Mouse (Mus musculus) ES-Bruce4 (cell line): ENCODE measurements around the gene Dnajc27. TPM values are rescaled to one million over a fixed set of nuclear protein-coding genes. Genes with fewer than 3 reads are reported as not detected.

Experiments
- H3K27ac ChIP-seq: 2 replicates; pipeline ENCODE4 v1.5.1; 2012; ENCODE audit warnings: low read length, inconsistent platforms; ENCODE audit not compliant: insufficient read depth
- H3K27me3 ChIP-seq: 2 replicates; pipeline ENCODE4 v1.6.1; 2012; ENCODE audit warnings: mild to moderate bottlenecking, low read length, inconsistent platforms; ENCODE audit not compliant: control insufficient read depth, poor library complexity, insufficient read depth, severe bottlenecking
- H3K36me3 ChIP-seq: 2 replicates; pipeline ENCODE4 v1.6.1; 2012; ENCODE audit warnings: inconsistent platforms, mild to moderate bottlenecking, low read length, moderate library complexity; ENCODE audit not compliant: control insufficient read depth, poor library complexity, insufficient read depth, severe bottlenecking
- H3K4me1 ChIP-seq: one replicate; pipeline ENCODE4 v1.8.1; 2011; ENCODE audit warnings: low read length; ENCODE audit not compliant: control insufficient read depth, insufficient read depth
- H3K4me3 ChIP-seq: 2 replicates; pipeline ENCODE4 v1.5.1; 2011; ENCODE audit warnings: low read depth, mild to moderate bottlenecking, low read length
- H3K9ac ChIP-seq: 2 replicates; pipeline ENCODE4 v1.6.1; 2012; ENCODE audit warnings: low read depth, mild to moderate bottlenecking, inconsistent platforms; ENCODE audit not compliant: poor library complexity, severe bottlenecking
- H3K9me3 ChIP-seq: replicated peaks from 2 replicates; pipeline ENCODE4 v1.6.1; 2012; ENCODE audit warnings: mild to moderate bottlenecking, low read length, inconsistent platforms; ENCODE audit not compliant: control insufficient read depth, poor library complexity, insufficient read depth, severe bottlenecking
- CTCF ChIP-seq: IDR thresholded peaks from one replicate; pipeline ENCODE4 v1.8.1; 2011; ENCODE audit warnings: low read depth, low read length
- EP300 ChIP-seq: IDR thresholded peaks from 2 replicates; pipeline ENCODE4 v1.6.1; 2011; ENCODE audit warnings: low read depth, low read length; ENCODE audit not compliant: insufficient read depth
- POLR2A ChIP-seq: IDR thresholded peaks from one replicate; pipeline ENCODE4 v1.8.1; 2011; ENCODE audit warnings: low read length; ENCODE audit not compliant: insufficient read depth
- polyA plus RNA-seq: library from polyadenylated mRNA; stranded (reverse); fragments of >200 nt; gene quantifications from 2 replicates; pipeline ENCODE4 v1.2.4, GENCODE M21; 2011; ENCODE audit warnings: low read depth; ENCODE audit not compliant: missing spikeins, insufficient read depth, insufficient read length

Dnajc27 gene
- polyA plus RNA-seq, 1 experiment, result 11.9 TPM

- no peak overlapping the region for H3K27ac ChIP-seq
- no peaks in the 10 kb centered on the region for H3K36me3 ChIP-seq
- no peaks in the 10 kb centered on the region for H3K4me1 ChIP-seq
- TF ChIP-seq CTCF, result no peak
- TF ChIP-seq POLR2A, result no peak
- no peak for TF ChIP-seq EP300
- no peaks in the 10 kb centered on the region; the same call in 1 of the 2 replicates for H3K27me3 ChIP-seq
- no peak overlapping the region for H3K9ac ChIP-seq
- no peak overlapping the region for H3K4me3 ChIP-seq
- H3K9me3 ChIP-seq, result no peaks in the 10 kb centered on the region
These were observed 40.0 kb upstream of the Dnajc27 start for GRCm38 (mm10) chr12:4042411-4042810.

DNA sequence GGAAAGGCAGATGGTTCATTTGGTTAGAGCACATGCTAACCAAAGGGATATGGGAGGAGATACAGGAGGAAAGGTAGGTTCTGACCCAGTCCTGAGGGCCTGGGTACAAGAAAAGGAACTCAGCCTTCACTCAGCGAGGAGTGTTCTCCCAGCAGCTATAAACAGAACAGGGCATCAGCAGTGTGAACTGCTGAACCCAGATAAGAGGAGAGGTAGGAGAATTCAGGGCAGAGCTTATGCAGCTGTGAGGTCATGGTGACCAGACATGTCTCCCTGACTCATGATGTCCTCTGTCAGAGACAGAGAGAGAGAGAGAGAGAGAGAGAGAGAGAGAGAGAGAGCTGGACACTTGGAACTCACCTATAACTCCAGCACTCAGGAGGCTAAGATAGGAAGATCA lies 36.4 kb upstream of the Dnajc27 start:
- TF ChIP-seq EP300 (no peak), POLR2A (no peak), CTCF (no peak)
- Histone ChIP-seq H3K27ac (no peak overlapping the region), H3K36me3 (no peaks in the 10 kb centered on the region), H3K9me3 (no peaks in the 10 kb centered on the region), H3K27me3 (no peaks in the 10 kb centered on the region), H3K4me3 (no peak overlapping the region), H3K9ac (no peak overlapping the region), H3K4me1 (no peaks in the 10 kb centered on the region)

GRCm38 (mm10) chr12:4048031-4048430 lies 34.4 kb upstream of the Dnajc27 start:
- no peak for TF ChIP-seq CTCF
- no peak for TF ChIP-seq POLR2A
- no peak for TF ChIP-seq EP300
- H3K4me3 ChIP-seq, result no peak overlapping the region
- H3K9me3 ChIP-seq, result no peaks in the 10 kb centered on the region
- H3K27ac ChIP-seq, result no peak overlapping the region
- no peaks in the 10 kb centered on the region for H3K4me1 ChIP-seq
- H3K27me3 ChIP-seq, result no peaks in the 10 kb centered on the region
- H3K36me3 ChIP-seq, result no peaks in the 10 kb centered on the region
- no peak overlapping the region for H3K9ac ChIP-seq

GRCm38 (mm10) chr12:4050861-4051425 lies 31.4 kb upstream of the Dnajc27 start:
- H3K4me1 ChIP-seq, result no peaks in the 10 kb centered on the region
- H3K27ac ChIP-seq, result no peak overlapping the region
- H3K9me3 ChIP-seq, result no peaks in the 10 kb centered on the region
- H3K4me3 ChIP-seq, result no peak overlapping the region
- no peaks in the 10 kb centered on the region for H3K36me3 ChIP-seq
- no peak overlapping the region for H3K9ac ChIP-seq
- no peaks in the 10 kb centered on the region for H3K27me3 ChIP-seq
- no peak for TF ChIP-seq EP300
- TF ChIP-seq POLR2A, result no peak
- TF ChIP-seq CTCF, result no peak

DNA sequence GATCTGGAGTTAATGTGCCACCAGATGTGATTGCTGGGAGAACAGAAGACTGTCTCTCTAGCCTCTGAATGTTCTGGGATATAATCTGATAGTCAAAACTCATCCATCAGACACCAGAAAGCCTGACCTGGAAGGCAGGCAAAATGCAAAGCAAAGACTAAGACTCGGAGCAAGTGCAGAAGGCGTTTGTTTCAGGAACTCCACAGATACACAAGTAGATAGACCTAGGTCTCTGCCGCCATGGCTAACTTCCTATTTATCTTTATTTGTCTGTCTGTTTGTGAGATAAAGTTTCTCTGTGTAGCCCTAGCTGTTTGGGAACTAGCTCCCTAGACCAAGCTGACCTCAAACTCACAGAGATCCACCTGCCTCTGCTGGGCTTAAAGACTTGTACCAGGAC lies 28.7 kb upstream of the Dnajc27 start:
- no peak overlapping the region for H3K4me3 ChIP-seq
- H3K36me3 ChIP-seq, result no peaks in the 10 kb centered on the region
- no peaks in the 10 kb centered on the region for H3K27me3 ChIP-seq
- H3K9me3 ChIP-seq, result no peaks in the 10 kb centered on the region
- H3K9ac ChIP-seq, result no peak overlapping the region
- H3K4me1 ChIP-seq, result no peaks in the 10 kb centered on the region
- H3K27ac ChIP-seq, result no peak overlapping the region
- no peak for TF ChIP-seq POLR2A
- no peak for TF ChIP-seq CTCF
- TF ChIP-seq EP300, result no peak

DNA sequence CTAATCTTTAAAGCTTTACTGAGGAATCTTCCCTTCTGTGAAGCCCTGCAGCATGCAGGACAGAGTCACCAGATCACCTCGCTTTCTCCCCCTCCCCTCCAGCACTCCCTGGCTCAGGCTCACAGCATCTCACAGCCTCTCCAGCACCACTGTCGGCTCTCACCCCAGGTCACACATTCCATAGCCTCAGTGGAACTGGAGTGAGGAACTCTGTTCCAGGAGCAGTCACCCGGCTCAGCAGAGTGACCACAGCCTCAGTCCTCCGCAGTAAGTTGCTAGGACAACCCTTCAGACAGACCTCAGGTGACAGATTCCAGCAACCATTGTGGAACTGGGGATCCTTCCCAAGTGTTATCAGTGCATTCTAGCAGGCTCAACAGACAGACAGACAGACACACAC lies 27.5 kb upstream of the Dnajc27 start:
- Histone ChIP-seq H3K36me3 (no peaks in the 10 kb centered on the region), H3K27ac (no peak overlapping the region), H3K9ac (no peak overlapping the region), H3K4me3 (no peak overlapping the region), H3K9me3 (no peaks in the 10 kb centered on the region), H3K27me3 (no peaks in the 10 kb centered on the region), H3K4me1 (no peaks in the 10 kb centered on the region)
- TF ChIP-seq CTCF (no peak), EP300 (no peak)

- no peak overlapping the region for H3K9ac ChIP-seq
- no peaks in the 10 kb centered on the region for H3K9me3 ChIP-seq
- H3K27ac ChIP-seq, result no peak overlapping the region
- H3K27me3 ChIP-seq, result no peaks in the 10 kb centered on the region
- no peaks in the 10 kb centered on the region for H3K4me1 ChIP-seq
- H3K4me3 ChIP-seq, result no peak overlapping the region
- TF ChIP-seq EP300 (no peak), POLR2A (no peak), CTCF (no peak)
- no peaks in the 10 kb centered on the region for H3K36me3 ChIP-seq
These were observed 24.1 kb upstream of the Dnajc27 start for GRCm38 (mm10) chr12:4058321-4058720.
